Mouse (Mus musculus): Measurements from ENCODE around the gene Nr3c2. TPM values are rescaled to one million over a fixed set of nuclear protein-coding genes. Genes with fewer than 3 reads are reported as not detected.
A peak's percentile ranks its signal among the peaks of the same experiment; 100 is the strongest.

Gene Nr3c2
- polyA plus RNA-seq, 1 experiment from 2014 or later: 1.2 TPM

GRCm38 (mm10) chr8:77275571-77275970, 376.3 kb downstream of the Nr3c2 start:
- Histone ChIP-seq H3K27ac (no peak overlapping the region), H3K4me1 (replicated peaks) (no peaks in the 10 kb centered on the region), H3K27me3 (no peaks in the 10 kb centered on the region), H3K36me3 (no peaks in the 10 kb centered on the region), H3K4me2 (replicated peaks) (no peak overlapping the region), H3K9ac (replicated peaks) (no peak overlapping the region), H3K9me3 (no peaks in the 10 kb centered on the region), H3K4me3 (replicated peaks) (no peak overlapping the region)
- 93% methylated on average over 5 of the region's 5 CpGs for WGBS
- no peak for ATAC-seq

GRCm38 (mm10) chr8:77276827-77277226, 377.6 kb downstream of the Nr3c2 start:
- H3K4me2 ChIP-seq (replicated peaks): no peak overlapping the region
- ATAC-seq: no peak
- H3K27me3 ChIP-seq: no peaks in the 10 kb centered on the region
- no peaks in the 10 kb centered on the region for H3K9me3 ChIP-seq
- no peak overlapping the region for H3K4me3 ChIP-seq (replicated peaks)
- no peaks in the 10 kb centered on the region for H3K4me1 ChIP-seq (replicated peaks)
- no peak overlapping the region for H3K27ac ChIP-seq
- WGBS: 90% methylated on average over 10 of the region's 10 CpGs
- no peak overlapping the region for H3K9ac ChIP-seq (replicated peaks)
- no peaks in the 10 kb centered on the region for H3K36me3 ChIP-seq

GRCm38 (mm10) chr8:77278246-77278645, 379.0 kb downstream of the Nr3c2 start:
- Histone ChIP-seq H3K4me2 (replicated peaks) (no peak overlapping the region), H3K27me3 (no peaks in the 10 kb centered on the region), H3K9ac (replicated peaks) (no peak overlapping the region), H3K4me1 (replicated peaks) (no peaks in the 10 kb centered on the region), H3K27ac (no peak overlapping the region), H3K36me3 (no peaks in the 10 kb centered on the region), H3K9me3 (no peaks in the 10 kb centered on the region), H3K4me3 (replicated peaks) (no peak overlapping the region)
- 95% methylated on average over 4 of the region's 4 CpGs for WGBS
- no peak for ATAC-seq

GRCm38 (mm10) chr8:77279977-77280376, 380.7 kb downstream of the Nr3c2 start:
- Histone ChIP-seq H3K9ac (replicated peaks) (no peak overlapping the region), H3K36me3 (no peaks in the 10 kb centered on the region), H3K4me3 (replicated peaks) (no peak overlapping the region), H3K27ac (no peak overlapping the region), H3K4me1 (replicated peaks) (no peaks in the 10 kb centered on the region), H3K27me3 (no peaks in the 10 kb centered on the region), H3K4me2 (replicated peaks) (no peak overlapping the region), H3K9me3 (no peaks in the 10 kb centered on the region)
- 66% methylated on average over 3 of the region's 3 CpGs for WGBS
- ATAC-seq: peak; percentile 51; the same call in 1 of the 2 replicates

- Histone ChIP-seq H3K9me3 (no peaks in the 10 kb centered on the region), H3K27ac (no peak overlapping the region), H3K36me3 (no peaks in the 10 kb centered on the region), H3K9ac (replicated peaks) (no peak overlapping the region), H3K4me2 (replicated peaks) (no peak overlapping the region), H3K4me3 (replicated peaks) (no peak overlapping the region), H3K27me3 (no peaks in the 10 kb centered on the region), H3K4me1 (replicated peaks) (no peaks in the 10 kb centered on the region)
- 86% methylated on average over 7 of the region's 7 CpGs for WGBS
- ATAC-seq: no peak
Measured at GRCm38 (mm10) chr8:77282605-77283236, 383.5 kb downstream of the Nr3c2 start.

GRCm38 (mm10) chr8:77284473-77284872, 385.2 kb downstream of the Nr3c2 start:
- WGBS: 77% methylated on average over 3 of the region's 3 CpGs

GRCm38 (mm10) chr8:77288065-77288464, 388.8 kb downstream of the Nr3c2 start:
- 84% methylated on average over 3 of the region's 3 CpGs for whole genome bisulfite sequencing
- H3K4me3 ChIP-seq (replicated peaks): no peak overlapping the region
- H3K27me3 ChIP-seq: no peaks in the 10 kb centered on the region
- H3K9ac ChIP-seq (replicated peaks): no peak overlapping the region
- 0 out of 2 replicates have a peak, but pooled peaks cover 6% of the 10 kb centered on the region for H3K4me1 ChIP-seq (replicated peaks)
- no peak overlapping the region for H3K27ac ChIP-seq
- ATAC-seq: no peak
- H3K4me2 ChIP-seq (replicated peaks): no peak overlapping the region
- H3K36me3 ChIP-seq: no peaks in the 10 kb centered on the region
- no peaks in the 10 kb centered on the region for H3K9me3 ChIP-seq

More at GRCm38 (mm10) chr8:77284473-77284872, 385.2 kb downstream of the Nr3c2 start:
- H3K4me1 ChIP-seq (replicated peaks): no peaks in the 10 kb centered on the region
- no peak for ATAC-seq
- no peak overlapping the region for H3K27ac ChIP-seq
- no peak overlapping the region for H3K9ac ChIP-seq (replicated peaks)
- no peaks in the 10 kb centered on the region for H3K36me3 ChIP-seq
- H3K27me3 ChIP-seq: no peaks in the 10 kb centered on the region
- no peaks in the 10 kb centered on the region for H3K9me3 ChIP-seq
- H3K4me3 ChIP-seq (replicated peaks): no peak overlapping the region
- H3K4me2 ChIP-seq (replicated peaks): no peak overlapping the region

- no peak for ATAC-seq
Measured at GRCm38 (mm10) chr8:77288492-77288891, 389.2 kb downstream of the Nr3c2 start.

GRCm38 (mm10) chr8:77292120-77292519, 392.9 kb downstream of the Nr3c2 start:
- no peak overlapping the region for H3K4me3 ChIP-seq (replicated peaks)
- no peaks in the 10 kb centered on the region for H3K27me3 ChIP-seq
- WGBS: 56% methylated on average over 4 of the region's 4 CpGs
- no peaks in the 10 kb centered on the region for H3K36me3 ChIP-seq
- H3K9ac ChIP-seq (replicated peaks): no peak overlapping the region
- ATAC-seq: no peak
- H3K9me3 ChIP-seq: no peaks in the 10 kb centered on the region
- 0 out of 2 replicates have a peak, but pooled peaks cover 6% of the 10 kb centered on the region for H3K4me1 ChIP-seq (replicated peaks)
- no peak overlapping the region for H3K27ac ChIP-seq
- H3K4me2 ChIP-seq (replicated peaks): no peak overlapping the region

More at GRCm38 (mm10) chr8:77288492-77288891, 389.2 kb downstream of the Nr3c2 start:
- Histone ChIP-seq H3K9me3 (no peaks in the 10 kb centered on the region), H3K4me3 (replicated peaks) (no peak overlapping the region), H3K36me3 (no peaks in the 10 kb centered on the region), H3K9ac (replicated peaks) (no peak overlapping the region), H3K27ac (no peak overlapping the region), H3K4me1 (replicated peaks) (0 out of 2 replicates have a peak, but pooled peaks cover 6% of the 10 kb centered on the region), H3K4me2 (replicated peaks) (no peak overlapping the region), H3K27me3 (no peaks in the 10 kb centered on the region)
- 92% methylated on average over 12 of the region's 12 CpGs for WGBS

- H3K4me2 ChIP-seq (replicated peaks): no peak overlapping the region
- 0 out of 2 replicates have a peak, but pooled peaks cover 6% of the 10 kb centered on the region for H3K4me1 ChIP-seq (replicated peaks)
- no peak overlapping the region for H3K9ac ChIP-seq (replicated peaks)
- 59% methylated on average over 11 of the region's 11 CpGs for WGBS
- H3K9me3 ChIP-seq: no peaks in the 10 kb centered on the region
- 0 out of 2 replicates have a peak, but pooled peaks have one; percentile 11 for ATAC-seq
- H3K27ac ChIP-seq: no peak overlapping the region
- H3K27me3 ChIP-seq: no peaks in the 10 kb centered on the region
- no peak overlapping the region for H3K4me3 ChIP-seq (replicated peaks)
- H3K36me3 ChIP-seq: no peaks in the 10 kb centered on the region
Measured at GRCm38 (mm10) chr8:77292649-77293048, 393.4 kb downstream of the Nr3c2 start.

- WGBS: 93% methylated on average over 11 of the region's 11 CpGs
- no peak for ATAC-seq
- H3K27me3 ChIP-seq: no peaks in the 10 kb centered on the region
Measured at GRCm38 (mm10) chr8:77294599-77294998, 395.4 kb downstream of the Nr3c2 start.

More at GRCm38 (mm10) chr8:77294599-77294998, 395.4 kb downstream of the Nr3c2 start:
- H3K36me3 ChIP-seq: no peaks in the 10 kb centered on the region
- no peak overlapping the region for H3K27ac ChIP-seq
- H3K9me3 ChIP-seq: no peaks in the 10 kb centered on the region
- no peak overlapping the region for H3K9ac ChIP-seq (replicated peaks)
- H3K4me1 ChIP-seq (replicated peaks): 0 out of 2 replicates have a peak, but pooled peaks cover 6% of the 10 kb centered on the region
- H3K4me3 ChIP-seq (replicated peaks): no peak overlapping the region
- H3K4me2 ChIP-seq (replicated peaks): no peak overlapping the region
